Mouse (Mus musculus): ENCODE results near the gene Papss1.

- TF ChIP-seq CTCF (IDR thresholded peaks at IDR 0.05; ENCODE audit: extremely low read depth, insufficient read depth, low read length) (no peak), POLR2A (IDR thresholded peaks at IDR 0.05; ENCODE audit: extremely low read depth, insufficient read depth, low read length) (no peak)
Observed at GRCm38 (mm10) chr3:131516332-131516999, 48.1 kb upstream of the Papss1 start.

Data from cortical plate, adult 2 months (tissue).